10 mouse cellular contexts compared by ENCODE assay signal in the genomic region with DNA sequence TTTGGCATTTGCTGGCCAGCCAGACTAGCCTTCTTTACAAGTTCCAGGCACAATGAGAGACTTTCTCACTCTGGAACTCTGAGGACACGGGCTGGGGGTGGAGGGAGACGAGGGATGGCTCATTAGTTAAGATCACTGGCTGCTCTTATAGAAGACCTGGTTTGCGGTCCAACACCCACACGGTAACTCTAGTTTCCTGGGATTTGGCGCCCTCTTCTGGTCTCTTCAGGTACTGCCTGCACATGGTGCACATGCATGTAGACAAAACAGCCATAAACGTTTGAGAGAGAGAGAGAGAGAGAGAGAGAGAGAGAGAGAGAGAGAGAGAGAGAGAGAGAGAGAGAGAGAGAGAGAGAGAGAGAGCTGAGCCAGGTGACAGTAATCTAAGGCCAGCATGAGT. TPM values are rescaled to one million over a fixed set of nuclear protein-coding genes. Genes with fewer than 3 reads are reported as not detected.
DNase-seq lines count a peak whose midpoint lies in the region; ATAC-seq and TF ChIP-seq lines count a peak whose summit lies in the region.
"Had no signal": no experiment of that assay in that cellular context is flagged by ENCODE, and none has a peak within 500 bp of the region (broad histone marks: within the 10 kb centered on the region; RNA-seq: fewer than 3 reads in every experiment).

No protein-coding gene starts in this region.

- H3K27me3 ChIP-seq in kidney, postnatal 0 days (ENCODE audit: insufficient read depth, low read length) = no peaks in the 10 kb centered on the region
- no peaks in the 10 kb centered on the region for H3K27me3 ChIP-seq in ES-Bruce4 (ENCODE audit: control insufficient read depth, insufficient read depth, low read length, poor library complexity, severe bottlenecking)
- H3K27me3 ChIP-seq: heart, embryonic 15.5 days; limb, embryonic 12.5 days had no signal

- intact Hi-C loops in heart, postnatal 14 days (cut with DNase I) = no loop called here

- no peak for ATAC-seq in kidney, postnatal 0 days (replicated peaks; ENCODE audit: low FRiP score, low read depth)

- 57% methylated on average over 6 of the region's 6 CpGs for WGBS in kidney, postnatal 0 days

- H3K4me2 ChIP-seq in kidney, postnatal 0 days (ENCODE audit: low read length) = no peak overlapping the region
- H3K4me2 ChIP-seq: heart, embryonic 15.5 days; limb, embryonic 12.5 days had no signal

- no peaks in the 10 kb centered on the region for H3K9me3 ChIP-seq in kidney, postnatal 0 days (replicated peaks; ENCODE audit: low read length)
- H3K9me3 ChIP-seq in ES-Bruce4 (replicated peaks; ENCODE audit: control insufficient read depth, insufficient read depth, low read length, poor library complexity, severe bottlenecking) = no peaks in the 10 kb centered on the region
- H3K9me3 ChIP-seq: heart, embryonic 15.5 days; limb, embryonic 12.5 days had no signal

- H3K4me1 ChIP-seq in kidney, postnatal 0 days (replicated peaks; ENCODE audit: insufficient read depth, low read length) = peaks cover 8% of the 10 kb centered on the region; the same call in 1 of the 2 replicates
- no peaks in the 10 kb centered on the region for H3K4me1 ChIP-seq in ES-Bruce4 (ENCODE audit: control insufficient read depth, insufficient read depth, low read length)

- no peak for TF ChIP-seq POLR2A in ES-Bruce4 (IDR thresholded peaks at IDR 0.05; ENCODE audit: insufficient read depth, low read length)

- no peak overlapping the region for H3K9ac ChIP-seq in kidney, postnatal 0 days (ENCODE audit: low read depth, low read length)
- no peak overlapping the region for H3K9ac ChIP-seq in ES-Bruce4 (ENCODE audit: low read depth, poor library complexity, severe bottlenecking)
- H3K9ac ChIP-seq: heart, embryonic 15.5 days; limb, embryonic 12.5 days had no signal

- TF ChIP-seq EP300 in ES-Bruce4 (IDR thresholded peaks at IDR 0.05; ENCODE audit: insufficient read depth, low read depth, low read length) = no peak

- no peaks in the 10 kb centered on the region for H3K36me3 ChIP-seq in kidney, postnatal 0 days (ENCODE audit: insufficient read depth, low read length)
- H3K36me3 ChIP-seq in ES-Bruce4 (ENCODE audit: control insufficient read depth, insufficient read depth, low read length, poor library complexity, severe bottlenecking) = no peaks in the 10 kb centered on the region
- H3K36me3 ChIP-seq: heart, embryonic 15.5 days; limb, embryonic 12.5 days had no signal

- peak; percentile 62 for TF ChIP-seq CTCF in kidney, postnatal 0 days (IDR thresholded peaks at IDR 0.05; ENCODE audit: low read depth)
- peak; percentile 53 for TF ChIP-seq CTCF in ES-Bruce4 (IDR thresholded peaks at IDR 0.05; ENCODE audit: low read depth, low read length)

- no peak for DNase-seq in kidney, postnatal 0 days (ENCODE audit: low spot score)
- DNase-seq in kidney, adult 9 months = no peak
- DNase-seq in WW6 (ENCODE audit: low read depth, low spot score) = peak; percentile 43
- DNase-seq in retina, embryonic 14.5 days (ENCODE audit: low spot score) = peak; percentile 37
- DNase-seq in kidney, postnatal 14 days = no peak
- DNase-seq in heart, postnatal 14 days = no peak
- DNase-seq: adrenal gland, postnatal 10 days had no signal

- H3K4me3 ChIP-seq in kidney, postnatal 0 days (replicated peaks; ENCODE audit: low read depth, low read length) = no peak overlapping the region
- no peak overlapping the region for H3K4me3 ChIP-seq in ES-Bruce4 (ENCODE audit: low read depth, low read length)
- H3K4me3 ChIP-seq: heart, embryonic 15.5 days; limb, embryonic 12.5 days had no signal

- no peak overlapping the region for H3K27ac ChIP-seq in kidney, postnatal 0 days
- no peak overlapping the region for H3K27ac ChIP-seq in ES-Bruce4 (ENCODE audit: insufficient read depth, low read length)
- H3K27ac ChIP-seq: heart, embryonic 15.5 days; limb, embryonic 12.5 days had no signal

RNA-seq across cellular contexts. Expression of a gene that starts 51.1 kb away (rescaled TPM):
- polyA plus RNA-seq in kidney, postnatal 0 days (2015; fragmentation: Nextera tagmentation; extraction: Ambion mirVana) = 1.1 TPM in 2 replicates
- polyA plus RNA-seq in ES-Bruce4 (2011; ENCODE audit: insufficient read depth, insufficient read length, low read depth, missing spikeins) = 1.1 TPM in 2 replicates
- total RNA-seq in heart, postnatal 14 days (2021) = under 1 TPM; 0.44 to 0.55 TPM

RNA-seq across cellular contexts. Expression of a gene that starts 58.3 kb away (rescaled TPM):
- polyA plus RNA-seq in kidney, postnatal 0 days (2015; fragmentation: Nextera tagmentation; extraction: Ambion mirVana) = 0.98 and 1.1 TPM in 2 replicates
- polyA plus RNA-seq in ES-Bruce4 (2011; ENCODE audit: insufficient read depth, insufficient read length, low read depth, missing spikeins) = 1.2 and 1.4 TPM in 2 replicates
- 1 to 10 TPM; 1.6 TPM for total RNA-seq in heart, postnatal 14 days (2021)

Comparison
In these comparisons a context has a peak if more than half of its experiments do, and no peak if none do; other contexts are left out.
1. DNase-seq: peak in WW6 (single experiment) and retina, embryonic 14.5 days (single experiment); none in kidney, postnatal 0 days (single experiment), kidney, adult 9 months (single experiment), kidney, postnatal 14 days (single experiment) and heart, postnatal 14 days (0 of 2).